Mouse (Mus musculus): ENCODE data around the gene Dcaf11. TPM values are rescaled to one million over a fixed set of nuclear protein-coding genes. Genes with fewer than 3 reads are reported as not detected.

The Dcaf11 gene
- polyA plus RNA-seq, 1 experiment from 2014 or later: 81.5 TPM

DNA sequence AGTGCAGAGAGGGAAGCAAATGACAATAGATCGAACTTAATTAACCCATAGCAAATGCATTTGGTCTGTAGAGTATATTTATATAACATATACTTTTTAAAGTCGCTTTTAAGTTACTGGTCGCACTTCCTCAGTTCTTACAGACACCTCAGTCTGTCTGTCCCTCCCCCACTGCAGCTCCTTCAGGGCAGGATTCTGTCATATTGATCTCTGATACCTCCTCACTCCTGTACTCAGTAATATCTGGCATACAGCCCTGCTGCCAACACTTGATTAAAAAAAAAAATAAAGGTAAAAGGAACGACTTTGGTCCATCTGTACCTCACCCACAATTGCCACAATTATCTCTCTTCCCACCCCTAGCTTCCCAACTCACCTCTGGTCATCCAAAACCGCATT is 24.5 kb downstream of the Dcaf11 start:
- Histone ChIP-seq H3K4me3 (ENCODE audit: low read depth, low read length) (peak overlapping the region; percentile 43), H3K9me3 (ENCODE audit: control insufficient read depth, low read length) (no peaks in the 10 kb centered on the region), H3K4me2 (replicated peaks; ENCODE audit: low read depth, low read length) (peak overlapping the region; percentile 84), H3K27ac (ENCODE audit: low read depth, low read length) (no peak overlapping the region), H3K27me3 (ENCODE audit: control insufficient read depth, insufficient read depth, low read length) (no peaks in the 10 kb centered on the region), H3K4me1 (replicated peaks; ENCODE audit: control insufficient read depth, insufficient read depth, low read length) (no peaks in the 10 kb centered on the region; the same call in 1 of the 2 replicates), H3K36me3 (ENCODE audit: control insufficient read depth, insufficient read depth, low read length) (peaks cover 2% of the 10 kb centered on the region; the same call in 1 of the 2 replicates), H3K9ac (ENCODE audit: low read depth, low read length) (peak overlapping the region; percentile 70)
- ATAC-seq (ENCODE audit: low FRiP score) (no peak), DNase-seq (ENCODE audit: low spot score) (no peak)
- 40% methylated on average over 5 of the region's 5 CpGs for WGBS

- DNase-seq (ENCODE audit: low spot score) (peak; percentile 51), ATAC-seq (ENCODE audit: low FRiP score) (peak; percentile 78)
- Histone ChIP-seq H3K4me2 (replicated peaks; ENCODE audit: low read depth, low read length) (peak within 1 kb of the TSS; percentile 84), H3K4me1 (replicated peaks; ENCODE audit: control insufficient read depth, insufficient read depth, low read length) (no peaks in the 10 kb centered on the region; the same call in 1 of the 2 replicates), H3K4me3 (ENCODE audit: low read depth, low read length) (peak within 1 kb of the TSS; percentile 43), H3K27me3 (ENCODE audit: control insufficient read depth, insufficient read depth, low read length) (no peaks in the 10 kb centered on the region), H3K27ac (ENCODE audit: low read depth, low read length) (0 out of 2 replicates have a peak within 1 kb of the TSS, but pooled peaks have one; percentile 10), H3K36me3 (ENCODE audit: control insufficient read depth, insufficient read depth, low read length) (peaks cover 2% of the 10 kb centered on the region; the same call in 1 of the 2 replicates), H3K9me3 (ENCODE audit: control insufficient read depth, low read length) (no peaks in the 10 kb centered on the region), H3K9ac (ENCODE audit: low read depth, low read length) (peak within 1 kb of the TSS; percentile 70)
- WGBS: 2% methylated on average over 43 of the region's 43 CpGs
These were observed 25.1 kb downstream of the Dcaf11 start, which contains the start of gene Emc9 for GRCm38 (mm10) chr14:55584702-55585565. Gene Emc9 (minus strand): TSS chr14:55585302.

- H3K4me1 ChIP-seq (replicated peaks; ENCODE audit: control insufficient read depth, insufficient read depth, low read length): peaks cover 4% of the 10 kb centered on the region; the same call in 1 of the 2 replicates
- no peak overlapping the region for H3K4me2 ChIP-seq (replicated peaks; ENCODE audit: low read depth, low read length)
- H3K9me3 ChIP-seq (ENCODE audit: control insufficient read depth, low read length): no peaks in the 10 kb centered on the region
- no peaks in the 10 kb centered on the region for H3K36me3 ChIP-seq (ENCODE audit: control insufficient read depth, insufficient read depth, low read length)
- H3K9ac ChIP-seq (ENCODE audit: low read depth, low read length): no peak overlapping the region
- DNase-seq (ENCODE audit: low spot score) (no peak), ATAC-seq (ENCODE audit: low FRiP score) (no peak)
- 66% methylated on average over 6 of the region's 6 CpGs for WGBS
- peak overlapping the region; percentile 43; the same call in 1 of the 2 replicates for H3K4me3 ChIP-seq (ENCODE audit: low read depth, low read length)
- H3K27ac ChIP-seq (ENCODE audit: low read depth, low read length): no peak overlapping the region
- H3K27me3 ChIP-seq (ENCODE audit: control insufficient read depth, insufficient read depth, low read length): no peaks in the 10 kb centered on the region
These were observed 25.8 kb downstream of the Dcaf11 start for GRCm38 (mm10) chr14:55585566-55585960.

DNA sequence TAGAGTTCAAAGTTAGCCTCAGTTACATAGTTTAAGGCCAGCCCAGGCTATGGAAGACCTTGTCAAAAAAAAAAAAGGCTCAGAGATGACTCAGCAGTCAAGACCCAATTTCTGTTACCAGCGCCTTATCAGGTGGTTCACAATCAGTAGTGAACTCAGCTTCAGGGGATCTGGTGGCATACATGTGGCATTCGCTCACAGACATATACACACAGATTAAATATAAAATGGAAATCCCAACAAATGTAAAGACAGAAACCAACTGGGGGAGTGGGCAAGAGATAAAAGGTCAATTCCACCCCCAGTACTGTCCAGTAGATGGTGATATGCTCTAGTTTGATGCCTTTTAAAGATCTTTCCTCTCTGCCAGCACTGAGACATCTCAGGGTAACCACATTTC is 26.3 kb downstream of the Dcaf11 start:
- no peak overlapping the region for H3K4me3 ChIP-seq (ENCODE audit: low read depth, low read length)
- no peaks in the 10 kb centered on the region for H3K36me3 ChIP-seq (ENCODE audit: control insufficient read depth, insufficient read depth, low read length)
- no peak overlapping the region for H3K27ac ChIP-seq (ENCODE audit: low read depth, low read length)
- no peaks in the 10 kb centered on the region for H3K9me3 ChIP-seq (ENCODE audit: control insufficient read depth, low read length)
- DNase-seq (ENCODE audit: low spot score): no peak
- 92% methylated on average over 2 of the region's 2 CpGs for WGBS
- H3K27me3 ChIP-seq (ENCODE audit: control insufficient read depth, insufficient read depth, low read length): no peaks in the 10 kb centered on the region
- H3K4me1 ChIP-seq (replicated peaks; ENCODE audit: control insufficient read depth, insufficient read depth, low read length): peaks cover 4% of the 10 kb centered on the region; the same call in 1 of the 2 replicates
- H3K4me2 ChIP-seq (replicated peaks; ENCODE audit: low read depth, low read length): no peak overlapping the region
- ATAC-seq (ENCODE audit: low FRiP score): no peak
- no peak overlapping the region for H3K9ac ChIP-seq (ENCODE audit: low read depth, low read length)

DNA sequence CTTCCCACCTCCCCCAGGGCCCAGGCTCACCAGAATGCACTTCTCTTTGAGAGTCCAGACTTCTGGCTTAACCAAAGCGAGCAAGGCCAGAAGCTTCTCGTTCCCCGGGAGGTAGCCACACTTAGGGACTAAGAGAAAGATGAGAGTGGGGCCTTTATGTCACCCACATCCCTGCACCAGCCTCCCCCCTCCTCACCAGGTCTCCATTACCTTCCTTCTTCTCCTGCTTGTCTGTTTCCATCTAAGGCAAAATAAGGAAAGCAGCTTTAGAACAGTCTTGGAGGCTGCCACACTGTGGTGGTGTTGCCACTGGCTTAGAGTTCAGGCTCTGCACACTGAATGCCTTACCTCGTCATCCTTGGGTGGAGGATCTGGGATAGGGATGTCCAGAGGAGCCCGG is 29.5 kb downstream of the Dcaf11 start:
- H3K4me1 ChIP-seq (replicated peaks; ENCODE audit: control insufficient read depth, insufficient read depth, low read length): peaks cover 7% of the 10 kb centered on the region; the same call in 1 of the 2 replicates
- no peaks in the 10 kb centered on the region for H3K36me3 ChIP-seq (ENCODE audit: control insufficient read depth, insufficient read depth, low read length)
- ATAC-seq (ENCODE audit: low FRiP score) (no peak), DNase-seq (ENCODE audit: low spot score) (no peak)
- H3K9me3 ChIP-seq (ENCODE audit: control insufficient read depth, low read length): no peaks in the 10 kb centered on the region
- H3K27me3 ChIP-seq (ENCODE audit: control insufficient read depth, insufficient read depth, low read length): no peaks in the 10 kb centered on the region
- H3K4me3 ChIP-seq (ENCODE audit: low read depth, low read length): no peak overlapping the region
- no peak overlapping the region for H3K4me2 ChIP-seq (replicated peaks; ENCODE audit: low read depth, low read length)
- H3K27ac ChIP-seq (ENCODE audit: low read depth, low read length): no peak overlapping the region
- no peak overlapping the region for H3K9ac ChIP-seq (ENCODE audit: low read depth, low read length)
- WGBS: 84% methylated on average over 5 of the region's 5 CpGs

DNA sequence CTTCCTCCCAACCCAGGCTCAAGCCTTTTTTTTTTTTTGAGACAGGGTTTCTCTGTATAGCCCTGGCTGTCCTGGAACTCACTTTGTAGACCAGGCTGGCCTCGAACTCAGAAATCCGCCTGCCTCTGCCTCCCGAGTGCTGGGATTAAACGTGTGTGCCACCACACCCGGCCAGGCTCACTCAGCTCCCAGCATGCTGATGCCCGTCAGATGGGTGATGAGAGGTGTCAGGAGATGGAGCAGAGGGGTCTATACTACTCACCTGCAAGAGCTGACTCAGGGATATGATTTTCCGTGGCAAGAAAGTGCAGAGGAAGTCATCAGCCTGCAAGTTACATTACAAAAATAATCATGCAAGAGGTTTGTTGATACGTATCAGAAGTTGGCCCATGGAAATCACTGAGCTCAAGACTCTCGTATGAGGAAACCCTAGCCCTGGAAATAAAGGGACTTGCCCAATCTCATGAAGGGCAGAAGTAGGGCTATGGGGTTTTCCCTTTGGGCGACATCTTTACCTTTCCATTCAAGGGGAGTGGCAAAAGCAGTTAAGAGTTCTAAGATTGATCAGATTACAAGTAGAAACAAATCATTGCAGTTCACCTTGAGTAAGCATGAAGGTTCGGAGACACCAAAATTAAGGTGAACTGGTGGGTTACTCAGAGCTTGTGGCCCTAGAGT is 30.1 kb downstream of the Dcaf11 start:
- ATAC-seq (ENCODE audit: low FRiP score) (no peak), DNase-seq (ENCODE audit: low spot score) (no peak)
- H3K36me3 ChIP-seq (ENCODE audit: control insufficient read depth, insufficient read depth, low read length): no peaks in the 10 kb centered on the region
- H3K9ac ChIP-seq (ENCODE audit: low read depth, low read length): peak overlapping the region; percentile 78; the same call in 1 of the 2 replicates
- H3K4me2 ChIP-seq (replicated peaks; ENCODE audit: low read depth, low read length): peak overlapping the region; percentile 94
- WGBS: 88% methylated on average over 11 of the region's 11 CpGs
- H3K27me3 ChIP-seq (ENCODE audit: control insufficient read depth, insufficient read depth, low read length): no peaks in the 10 kb centered on the region
- H3K9me3 ChIP-seq (ENCODE audit: control insufficient read depth, low read length): no peaks in the 10 kb centered on the region
- H3K4me1 ChIP-seq (replicated peaks; ENCODE audit: control insufficient read depth, insufficient read depth, low read length): peaks cover 7% of the 10 kb centered on the region; the same call in 1 of the 2 replicates
- peak overlapping the region; percentile 82 for H3K4me3 ChIP-seq (ENCODE audit: low read depth, low read length)
- no peak overlapping the region for H3K27ac ChIP-seq (ENCODE audit: low read depth, low read length)

- ATAC-seq (ENCODE audit: low FRiP score) (peak; percentile 97), DNase-seq (ENCODE audit: low spot score) (peak; percentile 90)
- H3K36me3 ChIP-seq (ENCODE audit: control insufficient read depth, insufficient read depth, low read length): 0 out of 2 replicates have a peak, but pooled peaks cover 2% of the 10 kb centered on the region
These were observed 31.0 kb downstream of the Dcaf11 start, which contains the start of gene Psme2 for GRCm38 (mm10) chr14:55590748-55591330. Gene Psme2 (minus strand): TSS chr14:55591113.

GRCm38 (mm10) chr14:55591331-55591891 is 31.6 kb downstream of the Dcaf11 start, which contains the start of gene Rnf31:
Gene Rnf31 (plus strand): TSS chr14:55591708.
- ATAC-seq (ENCODE audit: low FRiP score) (peak; percentile 89), DNase-seq (ENCODE audit: low spot score) (peak; percentile 87)
- Histone ChIP-seq H3K9me3 (ENCODE audit: control insufficient read depth, low read length) (no peaks in the 10 kb centered on the region), H3K9ac (ENCODE audit: low read depth, low read length) (peak within 1 kb of the TSS; percentile 78), H3K27ac (ENCODE audit: low read depth, low read length) (peak within 1 kb of the TSS; percentile 68), H3K36me3 (ENCODE audit: control insufficient read depth, insufficient read depth, low read length) (0 out of 2 replicates have a peak, but pooled peaks cover 2% of the 10 kb centered on the region), H3K4me2 (replicated peaks; ENCODE audit: low read depth, low read length) (peak within 1 kb of the TSS; percentile 94), H3K27me3 (ENCODE audit: control insufficient read depth, insufficient read depth, low read length) (no peaks in the 10 kb centered on the region), H3K4me3 (ENCODE audit: low read depth, low read length) (peak within 1 kb of the TSS; percentile 82), H3K4me1 (replicated peaks; ENCODE audit: control insufficient read depth, insufficient read depth, low read length) (peaks cover 7% of the 10 kb centered on the region; the same call in 1 of the 2 replicates)
- WGBS: under 1% methylated on average over 33 of the region's 33 CpGs

More at GRCm38 (mm10) chr14:55590748-55591330, 31.0 kb downstream of the Dcaf11 start, which contains the start of gene Psme2:
- Histone ChIP-seq H3K4me2 (replicated peaks; ENCODE audit: low read depth, low read length) (peak within 1 kb of the TSS; percentile 94), H3K27me3 (ENCODE audit: control insufficient read depth, insufficient read depth, low read length) (no peaks in the 10 kb centered on the region), H3K4me3 (ENCODE audit: low read depth, low read length) (peak within 1 kb of the TSS; percentile 82), H3K4me1 (replicated peaks; ENCODE audit: control insufficient read depth, insufficient read depth, low read length) (peaks cover 7% of the 10 kb centered on the region; the same call in 1 of the 2 replicates), H3K9ac (ENCODE audit: low read depth, low read length) (peak within 1 kb of the TSS; percentile 78), H3K27ac (ENCODE audit: low read depth, low read length) (peak within 1 kb of the TSS; percentile 68), H3K9me3 (ENCODE audit: control insufficient read depth, low read length) (no peaks in the 10 kb centered on the region)
- 2% methylated on average over 22 of the region's 22 CpGs for WGBS
